Mouse (Mus musculus) lung, adult 18-20 months (tissue): ENCODE results near the gene Cdc25b.
A peak's percentile ranks its signal among the peaks of the same experiment; 100 is the strongest.

Source experiments
- DNase-seq, 2 experiments: peaks; one replicate each; pipeline ENCODE4 v3.0.0; 2022; ENCODE audit warnings: mixed read lengths in 2 of 2

Cdc25b gene

GRCm38 (mm10) chr2:131232558-131232957, 45.8 kb downstream of the Cdc25b start:
- DNase-seq: no peak

GRCm38 (mm10) chr2:131233307-131234126, 46.8 kb downstream of the Cdc25b start, which contains the start of gene Mavs:
Mavs (plus strand) TSS chr2:131234063.
- DNase-seq: peak; percentile 97 to 98

- peak in 1 of 2 experiments; percentile 28 for DNase-seq
Measured at GRCm38 (mm10) chr2:131234127-131234650, 47.4 kb downstream of the Cdc25b start.

GRCm38 (mm10) chr2:131234970-131235635, 48.4 kb downstream of the Cdc25b start:
- DNase-seq: peak; percentile 28 to 29

GRCm38 (mm10) chr2:131242180-131242579, 55.4 kb downstream of the Cdc25b start:
- no peak for DNase-seq

- no peak for DNase-seq
Measured at GRCm38 (mm10) chr2:131242929-131243328, 56.2 kb downstream of the Cdc25b start.
